Mouse (Mus musculus): Measurements from ENCODE around the gene Kif24. TPM values are rescaled to one million over a fixed set of nuclear protein-coding genes. Genes with fewer than 3 reads are reported as not detected.

Kif24 gene
- 29.6 and 35.0 TPM in 2 replicates for total RNA-seq (2014; fragmentation: Nextera tagmentation)
- 10.8 and 14.9 TPM in 2 replicates for total RNA-seq (2017)

- ATAC-seq (replicated peaks; ENCODE audit: low FRiP score, low TSS enrichment, poor library complexity, severe bottlenecking): peak; percentile 97
These were observed at the start of gene Kif24, which contains the start of gene Nudt2 for GRCm38 (mm10) chr4:41464345-41465286. Kif24 (minus strand) TSS chr4:41464887. Nudt2 (plus strand) TSS chr4:41465151.

GRCm38 (mm10) chr4:41513714-41514113, 49.0 kb upstream of the Kif24 start:
- no peak for ATAC-seq (replicated peaks; ENCODE audit: low FRiP score, low TSS enrichment, poor library complexity, severe bottlenecking)

GRCm38 (mm10) chr4:41513309-41513708, 48.6 kb upstream of the Kif24 start:
- ATAC-seq (replicated peaks; ENCODE audit: low FRiP score, low TSS enrichment, poor library complexity, severe bottlenecking): no peak

GRCm38 (mm10) chr4:41507998-41508397, 43.3 kb upstream of the Kif24 start:
- ATAC-seq (replicated peaks; ENCODE audit: low FRiP score, low TSS enrichment, poor library complexity, severe bottlenecking): no peak

- no peak for ATAC-seq (replicated peaks; ENCODE audit: low FRiP score, low TSS enrichment, poor library complexity, severe bottlenecking)
These were observed 42.7 kb upstream of the Kif24 start for GRCm38 (mm10) chr4:41507326-41507924.

- ATAC-seq (replicated peaks; ENCODE audit: low FRiP score, low TSS enrichment, poor library complexity, severe bottlenecking): peak; percentile 79
These were observed 42.2 kb upstream of the Kif24 start for GRCm38 (mm10) chr4:41506906-41507305.

- peak; percentile 12 for ATAC-seq (replicated peaks; ENCODE audit: low FRiP score, low TSS enrichment, poor library complexity, severe bottlenecking)
These were observed 41.5 kb upstream of the Kif24 start for GRCm38 (mm10) chr4:41506156-41506555.

GRCm38 (mm10) chr4:41505131-41505551, 40.5 kb upstream of the Kif24 start:
- no peak for ATAC-seq (replicated peaks; ENCODE audit: low FRiP score, low TSS enrichment, poor library complexity, severe bottlenecking)

GRCm38 (mm10) chr4:41504325-41504724, 39.6 kb upstream of the Kif24 start:
- no peak for ATAC-seq (replicated peaks; ENCODE audit: low FRiP score, low TSS enrichment, poor library complexity, severe bottlenecking)

- peak; percentile 89 for ATAC-seq (replicated peaks; ENCODE audit: low FRiP score, low TSS enrichment, poor library complexity, severe bottlenecking)
These were observed 38.3 kb upstream of the Kif24 start, which contains the start of gene AI464131 for GRCm38 (mm10) chr4:41502986-41503412. AI464131 (minus strand) TSS chr4:41503076.

- no peak; the same call in 1 of the 2 replicates for ATAC-seq (replicated peaks; ENCODE audit: low FRiP score, low TSS enrichment, poor library complexity, severe bottlenecking)
These were observed 37.7 kb upstream of the Kif24 start for GRCm38 (mm10) chr4:41502171-41502940.

GRCm38 (mm10) chr4:41500787-41501186, 36.1 kb upstream of the Kif24 start:
- no peak for ATAC-seq (replicated peaks; ENCODE audit: low FRiP score, low TSS enrichment, poor library complexity, severe bottlenecking)

GRCm38 (mm10) chr4:41499619-41500018, 34.9 kb upstream of the Kif24 start:
- ATAC-seq (replicated peaks; ENCODE audit: low FRiP score, low TSS enrichment, poor library complexity, severe bottlenecking): no peak

GRCm38 (mm10) chr4:41498921-41499391, 34.3 kb upstream of the Kif24 start:
- ATAC-seq (replicated peaks; ENCODE audit: low FRiP score, low TSS enrichment, poor library complexity, severe bottlenecking): no peak

- ATAC-seq (replicated peaks; ENCODE audit: low FRiP score, low TSS enrichment, poor library complexity, severe bottlenecking): no peak
These were observed 33.5 kb upstream of the Kif24 start for GRCm38 (mm10) chr4:41497995-41498845.

GRCm38 (mm10) chr4:41497579-41497978, 32.9 kb upstream of the Kif24 start:
- peak; percentile 26; the same call in 1 of the 2 replicates for ATAC-seq (replicated peaks; ENCODE audit: low FRiP score, low TSS enrichment, poor library complexity, severe bottlenecking)

GRCm38 (mm10) chr4:41497046-41497445, 32.4 kb upstream of the Kif24 start:
- ATAC-seq (replicated peaks; ENCODE audit: low FRiP score, low TSS enrichment, poor library complexity, severe bottlenecking): no peak

- no peak for ATAC-seq (replicated peaks; ENCODE audit: low FRiP score, low TSS enrichment, poor library complexity, severe bottlenecking)
These were observed 31.2 kb upstream of the Kif24 start for GRCm38 (mm10) chr4:41495850-41496249.

GRCm38 (mm10) chr4:41495076-41495475, 30.4 kb upstream of the Kif24 start:
- ATAC-seq (replicated peaks; ENCODE audit: low FRiP score, low TSS enrichment, poor library complexity, severe bottlenecking): no peak

Data from megakaryocyte-erythroid progenitor cell, adult 5-6 weeks (primary cell).